Mouse (Mus musculus): ENCODE results near the gene Pkmyt1. TPM values are rescaled to one million over a fixed set of nuclear protein-coding genes. Genes with fewer than 3 reads are reported as not detected.

The Pkmyt1 gene
- total RNA-seq (2023): 36.2 TPM

GRCm38 (mm10) chr17:23725999-23726757 lies at the start of gene Pkmyt1:
Gene Pkmyt1 (plus strand): TSS chr17:23726336.

GRCm38 (mm10) chr17:23677236-23677679 lies 48.9 kb upstream of the Pkmyt1 start, which contains the start of gene Tnfrsf12a:
Gene Tnfrsf12a (minus strand): TSS chr17:23677468.

DNA sequence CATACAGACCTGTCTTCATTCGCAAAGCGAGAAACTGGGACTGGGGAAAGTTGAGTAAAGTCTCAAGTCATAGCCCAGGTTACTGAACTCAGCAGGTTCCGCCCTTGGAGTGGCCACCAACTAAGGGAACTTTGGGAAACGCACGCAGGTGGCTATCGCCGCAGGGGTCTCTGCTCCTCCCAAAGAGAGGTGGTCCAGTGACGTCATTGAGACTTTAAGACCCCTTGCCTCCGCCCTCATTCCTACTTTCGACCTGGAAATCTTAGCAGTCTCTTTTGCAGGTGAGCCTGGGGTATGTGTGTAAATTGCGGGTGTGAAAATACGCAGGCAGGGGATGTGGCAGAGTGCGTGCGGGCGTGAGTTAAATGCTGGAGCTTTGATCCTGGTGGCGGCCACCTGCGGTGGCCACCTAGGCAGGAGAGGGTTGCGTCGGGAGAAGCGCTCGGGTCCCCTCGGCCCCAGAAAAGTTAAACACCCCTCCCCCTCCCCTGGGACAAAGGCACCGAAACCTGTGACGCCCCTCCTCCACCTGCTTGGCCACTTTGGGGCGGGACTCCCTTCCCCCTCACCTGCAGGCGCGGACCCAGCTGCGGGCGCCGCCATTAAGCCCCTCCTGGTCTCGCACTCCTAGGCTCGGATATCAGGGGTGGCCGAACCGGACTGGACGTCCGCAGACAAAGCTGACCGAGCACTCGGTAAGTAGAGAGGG lies 46.9 kb upstream of the Pkmyt1 start, which contains the start of gene Cldn6:
Cldn6 (plus strand) TSS at position 123 of the 709 bp plus-strand sequence.

GRCm38 (mm10) chr17:23683856-23684672 lies 42.1 kb upstream of the Pkmyt1 start, which contains the start of gene Cldn9:
Gene Cldn9 (minus strand): TSS chr17:23684026.

GRCm38 (mm10) chr17:23722376-23723125 lies 3.6 kb upstream of the Pkmyt1 start, which contains the start of gene 1520401A03Rik:
Gene 1520401A03Rik (minus strand): TSS chr17:23722783.

DNA sequence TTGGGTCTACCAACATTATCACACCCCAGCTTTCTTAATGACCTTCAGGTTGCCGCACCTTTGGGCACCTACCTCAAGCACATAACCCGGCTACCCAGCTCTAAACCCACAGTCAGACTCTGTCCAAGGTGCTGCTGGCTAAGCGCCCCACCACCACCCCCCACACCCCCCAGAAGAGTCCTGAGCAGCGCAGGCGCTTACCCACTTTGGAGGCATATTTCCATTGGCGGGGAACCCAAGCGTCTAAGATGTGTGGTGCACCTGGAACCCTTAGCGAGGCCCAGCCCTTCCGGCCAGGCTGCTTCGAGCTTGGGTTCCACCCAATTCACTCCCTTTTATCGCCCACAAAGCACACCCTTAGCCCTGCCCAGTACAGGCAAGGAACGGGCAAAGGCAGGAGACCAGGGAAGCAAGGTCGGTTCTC lies 14.5 kb downstream of the Pkmyt1 start, which contains the start of gene Paqr4:
Paqr4 (minus strand) TSS at position 270 of the 424 bp plus-strand sequence.

DNA sequence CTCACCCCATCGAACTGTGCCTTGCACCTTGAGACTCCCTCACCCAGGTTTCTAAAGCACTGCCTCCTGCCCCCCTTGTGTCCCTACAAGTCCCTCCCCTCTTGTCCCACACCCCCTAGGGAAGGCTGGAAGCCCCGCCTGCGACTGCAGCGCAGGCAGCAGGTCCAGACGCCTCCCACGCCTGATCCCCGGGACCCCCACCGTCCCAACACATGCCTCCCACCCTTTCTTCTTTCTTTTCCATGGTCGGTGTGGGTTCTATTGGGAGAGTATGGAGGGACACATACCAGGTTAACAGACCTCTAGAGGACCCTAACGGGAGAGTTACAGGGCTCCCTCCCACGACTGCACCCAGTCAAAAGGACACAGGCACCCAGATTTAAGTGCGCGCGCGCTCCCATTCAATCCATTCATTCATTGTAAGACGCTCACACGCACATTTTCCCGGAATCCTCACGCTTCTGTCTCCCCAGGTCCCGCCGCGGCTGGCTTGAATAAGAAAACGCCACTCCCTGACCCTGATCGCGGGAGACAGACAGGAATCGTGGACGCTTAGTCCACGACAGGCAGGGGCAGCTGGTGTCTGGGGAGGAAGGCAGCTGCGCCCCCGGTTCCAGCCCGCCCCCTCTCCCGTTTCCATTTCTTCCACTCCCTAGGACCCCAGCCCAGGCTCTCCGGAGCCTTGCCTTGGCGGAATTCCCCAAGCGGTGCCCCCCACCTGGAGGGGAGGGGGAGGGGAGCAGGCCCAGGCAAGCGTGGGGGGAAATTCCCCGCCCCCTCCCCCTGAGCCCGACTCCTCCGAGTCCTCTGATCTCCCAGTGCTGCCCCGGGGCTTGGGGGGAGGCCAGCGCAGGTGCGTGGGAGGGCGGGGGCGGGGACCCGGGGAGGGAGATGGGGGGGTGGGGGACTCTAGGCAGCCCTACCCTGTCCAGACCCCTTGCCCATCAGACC lies 19.4 kb downstream of the Pkmyt1 start, which contains the start of gene Kremen2:
Kremen2 (minus strand) TSS at position 533 of the 951 bp plus-strand sequence.

GRCm38 (mm10) chr17:23771284-23772218 lies 45.4 kb downstream of the Pkmyt1 start, which contains the start of gene Flywch1:
Gene Flywch1 (minus strand): TSS chr17:23771602.

GRCm38 (mm10) chr17:23785561-23786471 lies 59.7 kb downstream of the Pkmyt1 start, which contains the start of gene Flywch2:
Gene Flywch2 (minus strand): TSS chr17:23786081.

Other genes starting within 250 kb of the Pkmyt1 start
- gene Vmn2r117, start 246.6 kb upstream of the Pkmyt1 start, total RNA-seq (2023): not detected
- gene Zfp213, start 162.1 kb upstream of the Pkmyt1 start, total RNA-seq (2023): 8.7 TPM
- not detected for gene Zfp13, start 126.8 kb upstream of the Pkmyt1 start, total RNA-seq (2023)
- 0.86 TPM for gene Zscan10, start 125.5 kb upstream of the Pkmyt1 start, total RNA-seq (2023)
- 0.41 TPM for gene Mmp25, start 81.1 kb upstream of the Pkmyt1 start, total RNA-seq (2023)
- not detected for gene Bicdl2, start 65.8 kb upstream of the Pkmyt1 start, total RNA-seq (2023)
- gene Hcfc1r1, start 52.7 kb upstream of the Pkmyt1 start, total RNA-seq (2023): 39.5 TPM
- gene Thoc6, start 52.5 kb upstream of the Pkmyt1 start, total RNA-seq (2023): 22.4 TPM
- gene Tnfrsf12a, start 48.9 kb upstream of the Pkmyt1 start, total RNA-seq (2023): 61.0 TPM
- gene Cldn6, start 47.1 kb upstream of the Pkmyt1 start, total RNA-seq (2023): not detected
- not detected for gene Cldn9, start 42.3 kb upstream of the Pkmyt1 start, total RNA-seq (2023)
- not detected for gene 1520401A03Rik, start 3.6 kb upstream of the Pkmyt1 start, total RNA-seq (2023)
- 2.6 TPM for gene Paqr4, start 14.5 kb downstream of the Pkmyt1 start, total RNA-seq (2023)
- gene Kremen2, start 19.5 kb downstream of the Pkmyt1 start, total RNA-seq (2023): 0.89 TPM
- gene Flywch1, start 45.3 kb downstream of the Pkmyt1 start, total RNA-seq (2023): 27.5 TPM
- gene Flywch2, start 59.7 kb downstream of the Pkmyt1 start, total RNA-seq (2023): not detected
- 1,442 TPM for gene Srrm2, start 64.2 kb downstream of the Pkmyt1 start, total RNA-seq (2023)
- gene Elob, start 102.8 kb downstream of the Pkmyt1 start, total RNA-seq (2023): 199 TPM
- not detected for gene Prss33, start 109.7 kb downstream of the Pkmyt1 start, total RNA-seq (2023)
- not detected for gene Prss32, start 117.5 kb downstream of the Pkmyt1 start, total RNA-seq (2023)
- 1.4 TPM for gene Prss41, start 117.8 kb downstream of the Pkmyt1 start, total RNA-seq (2023)
- not detected for gene Prss21, start 141.7 kb downstream of the Pkmyt1 start, total RNA-seq (2023)
- not detected for gene Dcpp1, start 154.5 kb downstream of the Pkmyt1 start, total RNA-seq (2023)
- gene Dcpp2, start 154.5 kb downstream of the Pkmyt1 start, total RNA-seq (2023): not detected
- gene Dcpp3, start 191.1 kb downstream of the Pkmyt1 start, total RNA-seq (2023): not detected
- not detected for gene Sbp, start 215.3 kb downstream of the Pkmyt1 start, total RNA-seq (2023)
- not detected for gene Sbpl, start 228.9 kb downstream of the Pkmyt1 start, total RNA-seq (2023)